Mouse (Mus musculus): Measurements from ENCODE around the gene Exoc3. TPM values are rescaled to one million over a fixed set of nuclear protein-coding genes. Genes with fewer than 3 reads are reported as not detected.

Gene Exoc3
- polyA plus RNA-seq (2015; fragmentation: Nextera tagmentation; extraction: Ambion mirVana): 58.8 and 66.4 TPM in 2 replicates

DNA sequence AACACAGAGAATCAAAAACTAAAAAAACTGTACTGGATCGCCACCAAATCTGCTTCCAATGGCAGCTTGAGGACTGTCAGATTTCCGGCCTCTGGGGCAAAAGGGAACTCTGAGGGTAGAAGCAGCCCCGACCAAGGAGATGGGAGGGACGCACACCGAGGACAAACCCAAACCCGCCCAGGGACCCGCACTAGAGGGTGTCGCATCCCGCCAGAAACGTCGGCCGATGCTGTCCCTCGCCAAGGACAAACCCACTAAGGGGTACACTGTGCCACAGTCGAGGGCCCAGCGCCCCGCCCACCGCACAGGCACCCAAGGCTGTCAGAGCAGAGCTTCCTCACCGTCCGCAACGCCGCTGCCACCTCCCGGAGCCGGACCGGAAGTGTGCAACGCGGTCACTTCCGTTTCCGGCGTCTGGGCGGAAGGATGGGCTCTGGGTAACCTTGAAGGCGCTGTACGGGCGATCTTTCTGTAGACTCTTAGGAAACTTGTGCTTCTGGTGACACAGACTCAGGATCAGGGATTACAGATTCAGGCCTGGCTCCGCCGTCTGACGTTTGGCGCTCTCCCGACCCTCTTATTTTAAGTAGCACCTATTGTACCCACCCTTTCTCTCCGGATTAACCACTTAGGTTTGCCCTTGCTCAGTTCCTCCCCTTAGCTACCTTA lies at the start of gene Exoc3:
Gene Exoc3, minus strand, starts transcription at position 416 of the 669 bp plus-strand sequence.
- peak; percentile 99 for ATAC-seq
- Histone ChIP-seq H3K4me2 (ENCODE audit: low read depth, low read length) (peak within 1 kb of the TSS; percentile 80), H3K4me1 (ENCODE audit: control insufficient read depth, insufficient read depth, low read length) (peaks cover 16% of the 10 kb centered on the region; the same call in 1 of the 2 replicates), H3K27me3 (replicated peaks; ENCODE audit: control insufficient read depth, insufficient read depth, low read length) (no peaks in the 10 kb centered on the region), H3K27ac (ENCODE audit: low read length) (peak within 1 kb of the TSS; percentile 90), H3K36me3 (ENCODE audit: control insufficient read depth, insufficient read depth, low read length) (peaks cover 3% of the 10 kb centered on the region; the same call in 1 of the 2 replicates), H3K9me3 (ENCODE audit: control insufficient read depth, low read length) (no peaks in the 10 kb centered on the region), H3K9ac (ENCODE audit: low read depth, low read length) (peak within 1 kb of the TSS; percentile 81), H3K4me3 (ENCODE audit: low read length) (peak within 1 kb of the TSS; percentile 70)
- under 1% methylated on average over 39 of the region's 39 CpGs for WGBS

DNA sequence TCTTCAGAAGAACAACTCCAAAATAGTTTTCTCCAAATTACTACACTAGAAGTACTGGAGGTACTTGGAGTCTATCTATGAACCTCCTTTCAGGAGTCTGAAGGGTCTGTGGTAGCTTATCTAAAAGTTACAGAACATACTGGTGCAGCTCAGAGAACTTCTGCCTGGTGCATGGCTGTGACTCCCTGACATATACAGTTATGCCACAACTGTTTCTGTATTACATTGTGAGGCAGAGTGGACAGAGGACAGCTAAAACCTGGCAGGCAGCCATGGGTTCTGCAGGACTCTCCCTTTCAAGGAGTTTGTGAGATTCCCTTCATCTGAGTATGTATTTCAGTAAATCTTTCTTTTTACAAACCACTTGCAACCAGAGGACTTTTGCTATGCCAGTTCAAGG lies 38.0 kb upstream of the Exoc3 start:
- Histone ChIP-seq H3K27ac (ENCODE audit: low read length) (no peak overlapping the region), H3K4me2 (ENCODE audit: low read depth, low read length) (no peak overlapping the region), H3K36me3 (ENCODE audit: control insufficient read depth, insufficient read depth, low read length) (no peaks in the 10 kb centered on the region), H3K4me3 (ENCODE audit: low read length) (no peak overlapping the region), H3K9ac (ENCODE audit: low read depth, low read length) (no peak overlapping the region), H3K4me1 (ENCODE audit: control insufficient read depth, insufficient read depth, low read length) (peaks cover 7% of the 10 kb centered on the region; the same call in 1 of the 2 replicates), H3K27me3 (replicated peaks; ENCODE audit: control insufficient read depth, insufficient read depth, low read length) (no peaks in the 10 kb centered on the region), H3K9me3 (ENCODE audit: control insufficient read depth, low read length) (no peaks in the 10 kb centered on the region)
- ATAC-seq: no peak

DNA sequence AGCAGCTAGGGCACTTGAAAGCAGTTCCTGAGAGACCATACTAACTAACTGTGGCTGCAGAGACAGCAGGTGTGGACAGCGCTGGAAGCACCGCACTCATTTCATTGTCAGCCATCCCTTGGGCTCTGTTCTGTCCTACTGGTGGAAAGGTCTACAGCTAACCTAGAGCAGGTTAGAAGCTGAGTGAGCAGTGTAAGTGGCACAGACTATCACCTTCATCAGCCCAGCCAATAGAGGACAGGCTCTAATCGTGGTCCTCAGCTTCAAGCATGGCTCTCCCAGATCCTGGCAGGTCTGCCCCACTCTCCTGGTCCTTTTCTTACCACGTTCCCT lies 37.3 kb upstream of the Exoc3 start:
- H3K4me1 ChIP-seq (ENCODE audit: control insufficient read depth, insufficient read depth, low read length): peaks cover 7% of the 10 kb centered on the region; the same call in 1 of the 2 replicates
- peak overlapping the region; percentile 22; the same call in 1 of the 2 replicates for H3K4me2 ChIP-seq (ENCODE audit: low read depth, low read length)
- no peaks in the 10 kb centered on the region for H3K27me3 ChIP-seq (replicated peaks; ENCODE audit: control insufficient read depth, insufficient read depth, low read length)
- H3K36me3 ChIP-seq (ENCODE audit: control insufficient read depth, insufficient read depth, low read length): no peaks in the 10 kb centered on the region
- no peak overlapping the region for H3K27ac ChIP-seq (ENCODE audit: low read length)
- no peaks in the 10 kb centered on the region for H3K9me3 ChIP-seq (ENCODE audit: control insufficient read depth, low read length)
- WGBS: 70% methylated on average over 4 of the region's 4 CpGs
- no peak overlapping the region for H3K9ac ChIP-seq (ENCODE audit: low read depth, low read length)
- H3K4me3 ChIP-seq (ENCODE audit: low read length): no peak overlapping the region
- ATAC-seq: no peak

DNA sequence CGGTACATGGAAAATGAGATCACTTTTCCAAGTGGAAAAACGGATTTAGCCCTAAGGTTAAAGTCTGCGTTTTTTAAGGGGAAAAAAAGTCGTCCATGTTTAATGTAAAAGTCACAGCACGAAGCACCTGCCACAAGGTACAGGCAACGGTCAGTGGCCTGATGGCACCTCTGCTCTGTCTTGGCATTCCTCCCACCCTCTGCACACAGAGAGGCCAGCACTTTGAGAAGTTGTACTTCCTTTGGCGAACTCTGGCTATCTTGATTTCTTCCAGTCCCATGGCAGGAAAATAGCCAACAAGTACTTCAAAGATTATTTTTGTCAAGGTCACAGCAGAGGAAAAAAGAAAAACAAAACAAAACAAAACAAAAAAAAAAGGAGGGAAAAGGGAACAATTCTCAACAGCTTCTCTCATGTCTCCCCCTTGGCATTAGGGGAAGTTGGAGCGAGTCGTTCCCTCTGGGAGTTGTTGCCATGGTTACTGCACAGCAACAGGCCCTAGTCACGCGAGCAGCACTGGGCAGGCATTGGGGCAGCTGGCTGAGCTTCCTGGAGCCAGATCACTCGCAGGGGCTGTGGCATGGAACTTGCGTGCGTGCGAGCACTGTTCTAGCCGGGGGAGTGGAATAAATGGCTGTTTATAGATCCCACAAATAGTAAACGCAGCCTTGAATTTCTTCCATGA lies 36.8 kb upstream of the Exoc3 start:
- Histone ChIP-seq H3K27me3 (replicated peaks; ENCODE audit: control insufficient read depth, insufficient read depth, low read length) (no peaks in the 10 kb centered on the region), H3K4me1 (ENCODE audit: control insufficient read depth, insufficient read depth, low read length) (peaks cover 7% of the 10 kb centered on the region; the same call in 1 of the 2 replicates), H3K4me3 (ENCODE audit: low read length) (0 out of 2 replicates have a peak overlapping the region, but pooled peaks have one; percentile 2), H3K9me3 (ENCODE audit: control insufficient read depth, low read length) (no peaks in the 10 kb centered on the region), H3K9ac (ENCODE audit: low read depth, low read length) (no peak overlapping the region), H3K27ac (ENCODE audit: low read length) (no peak overlapping the region), H3K4me2 (ENCODE audit: low read depth, low read length) (peak overlapping the region; percentile 22; the same call in 1 of the 2 replicates), H3K36me3 (ENCODE audit: control insufficient read depth, insufficient read depth, low read length) (no peaks in the 10 kb centered on the region)
- 31% methylated on average over 17 of the region's 17 CpGs for WGBS
- ATAC-seq: peak; percentile 91

DNA sequence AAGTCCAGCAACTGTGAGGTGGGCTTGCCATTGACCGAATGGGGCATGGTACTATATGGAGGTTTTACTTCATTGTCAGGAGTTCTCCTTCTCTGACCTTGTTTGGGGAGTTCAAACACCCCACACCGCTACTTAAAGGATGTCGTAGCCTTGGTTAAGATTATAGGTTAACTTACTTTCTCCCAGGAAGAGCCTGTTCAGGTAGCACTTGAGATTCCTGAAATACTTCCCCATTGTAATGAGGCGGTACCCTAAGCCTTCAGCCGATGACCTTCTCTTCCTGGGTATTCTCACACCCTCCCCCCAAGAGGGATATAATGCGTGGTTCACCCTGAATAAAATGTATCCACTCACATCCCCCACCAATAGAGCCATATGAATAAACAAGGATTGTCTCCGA lies 29.0 kb upstream of the Exoc3 start:
- no peak overlapping the region for H3K9ac ChIP-seq (ENCODE audit: low read depth, low read length)
- H3K36me3 ChIP-seq (ENCODE audit: control insufficient read depth, insufficient read depth, low read length): no peaks in the 10 kb centered on the region
- H3K4me3 ChIP-seq (ENCODE audit: low read length): no peak overlapping the region
- no peak overlapping the region for H3K4me2 ChIP-seq (ENCODE audit: low read depth, low read length)
- 58% methylated on average over 7 of the region's 7 CpGs for WGBS
- no peak for ATAC-seq
- no peaks in the 10 kb centered on the region for H3K4me1 ChIP-seq (ENCODE audit: control insufficient read depth, insufficient read depth, low read length)
- no peak overlapping the region for H3K27ac ChIP-seq (ENCODE audit: low read length)
- H3K27me3 ChIP-seq (replicated peaks; ENCODE audit: control insufficient read depth, insufficient read depth, low read length): no peaks in the 10 kb centered on the region
- no peaks in the 10 kb centered on the region for H3K9me3 ChIP-seq (ENCODE audit: control insufficient read depth, low read length)

DNA sequence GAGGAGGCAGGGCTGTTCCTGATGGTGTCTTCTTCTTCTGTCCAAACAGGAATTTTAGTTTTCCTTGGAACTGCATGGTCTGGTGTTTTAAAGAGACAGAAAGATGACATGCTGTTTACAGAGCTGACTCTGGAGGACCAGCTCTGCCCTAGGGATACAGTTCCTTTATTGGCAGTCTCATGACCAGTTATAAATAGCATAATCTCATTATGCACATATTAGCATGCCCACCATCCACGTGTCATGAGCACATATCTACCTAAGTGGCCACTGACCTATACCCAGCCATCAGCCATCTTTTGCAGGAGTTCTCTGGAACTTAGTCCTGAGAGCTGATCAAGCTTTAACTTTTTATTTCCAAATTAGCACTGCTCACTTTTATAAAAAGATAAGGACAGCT lies 12.1 kb upstream of the Exoc3 start:
- ATAC-seq: no peak
- no peak overlapping the region for H3K4me3 ChIP-seq (ENCODE audit: low read length)
- H3K4me1 ChIP-seq (ENCODE audit: control insufficient read depth, insufficient read depth, low read length): no peaks in the 10 kb centered on the region
- no peaks in the 10 kb centered on the region for H3K9me3 ChIP-seq (ENCODE audit: control insufficient read depth, low read length)
- H3K36me3 ChIP-seq (ENCODE audit: control insufficient read depth, insufficient read depth, low read length): no peaks in the 10 kb centered on the region
- H3K9ac ChIP-seq (ENCODE audit: low read depth, low read length): no peak overlapping the region
- WGBS: 40% methylated on average over 1 of the region's 1 CpGs
- H3K4me2 ChIP-seq (ENCODE audit: low read depth, low read length): no peak overlapping the region
- H3K27ac ChIP-seq (ENCODE audit: low read length): no peak overlapping the region
- H3K27me3 ChIP-seq (replicated peaks; ENCODE audit: control insufficient read depth, insufficient read depth, low read length): no peaks in the 10 kb centered on the region

DNA sequence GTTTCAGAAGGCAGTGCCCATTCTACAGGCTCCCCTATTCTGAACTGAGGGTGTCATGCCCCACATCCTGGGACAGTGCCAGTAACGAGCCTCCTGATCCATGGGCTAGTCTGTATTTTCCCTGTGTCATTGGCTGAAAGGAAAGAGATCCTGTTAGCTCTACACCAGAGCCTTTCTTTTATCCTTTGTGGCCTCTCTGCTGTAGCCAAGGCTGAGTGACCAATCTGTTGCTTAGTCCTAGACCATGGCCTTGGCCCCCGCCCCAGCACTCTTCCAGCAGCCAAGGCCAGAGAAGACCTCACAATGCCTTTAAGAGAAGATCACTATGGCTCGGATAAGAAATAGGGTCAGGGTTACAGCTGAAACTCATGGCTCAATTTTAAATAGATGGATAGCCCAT lies 9.9 kb upstream of the Exoc3 start:
- no peaks in the 10 kb centered on the region for H3K27me3 ChIP-seq (replicated peaks; ENCODE audit: control insufficient read depth, insufficient read depth, low read length)
- no peak overlapping the region for H3K9ac ChIP-seq (ENCODE audit: low read depth, low read length)
- H3K36me3 ChIP-seq (ENCODE audit: control insufficient read depth, insufficient read depth, low read length): no peaks in the 10 kb centered on the region
- no peak for ATAC-seq
- H3K4me1 ChIP-seq (ENCODE audit: control insufficient read depth, insufficient read depth, low read length): no peaks in the 10 kb centered on the region
- no peaks in the 10 kb centered on the region for H3K9me3 ChIP-seq (ENCODE audit: control insufficient read depth, low read length)
- H3K27ac ChIP-seq (ENCODE audit: low read length): no peak overlapping the region
- H3K4me2 ChIP-seq (ENCODE audit: low read depth, low read length): no peak overlapping the region
- H3K4me3 ChIP-seq (ENCODE audit: low read length): no peak overlapping the region
- WGBS: 75% methylated on average over 3 of the region's 3 CpGs

DNA sequence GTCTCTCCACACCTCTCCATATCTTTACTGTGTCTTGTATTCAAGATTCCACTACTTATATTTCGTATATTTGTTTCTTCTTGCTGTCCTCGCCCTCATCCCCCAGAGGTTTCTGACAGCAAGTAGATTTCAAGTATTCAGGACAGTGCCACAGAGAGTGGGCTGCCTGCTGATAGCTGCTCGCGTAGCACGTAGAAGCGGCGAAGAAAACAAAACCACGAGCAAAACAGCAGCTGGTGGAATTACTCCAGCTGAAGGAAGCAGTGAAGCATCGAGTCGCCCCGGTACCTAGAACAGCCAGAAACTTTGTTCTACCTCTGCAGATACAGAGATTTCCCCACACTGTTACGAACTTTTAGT lies 434 bp upstream of the Exoc3 start:
- Histone ChIP-seq H3K36me3 (ENCODE audit: control insufficient read depth, insufficient read depth, low read length) (peaks cover 3% of the 10 kb centered on the region; the same call in 1 of the 2 replicates), H3K9ac (ENCODE audit: low read depth, low read length) (peak overlapping the region; percentile 81), H3K4me3 (ENCODE audit: low read length) (peak overlapping the region; percentile 70), H3K27me3 (replicated peaks; ENCODE audit: control insufficient read depth, insufficient read depth, low read length) (no peaks in the 10 kb centered on the region), H3K27ac (ENCODE audit: low read length) (peak overlapping the region; percentile 90), H3K9me3 (ENCODE audit: control insufficient read depth, low read length) (no peaks in the 10 kb centered on the region), H3K4me1 (ENCODE audit: control insufficient read depth, insufficient read depth, low read length) (peaks cover 16% of the 10 kb centered on the region; the same call in 1 of the 2 replicates), H3K4me2 (ENCODE audit: low read depth, low read length) (peak overlapping the region; percentile 80)
- ATAC-seq: peak; percentile 54
- WGBS: 21% methylated on average over 12 of the region's 12 CpGs

DNA sequence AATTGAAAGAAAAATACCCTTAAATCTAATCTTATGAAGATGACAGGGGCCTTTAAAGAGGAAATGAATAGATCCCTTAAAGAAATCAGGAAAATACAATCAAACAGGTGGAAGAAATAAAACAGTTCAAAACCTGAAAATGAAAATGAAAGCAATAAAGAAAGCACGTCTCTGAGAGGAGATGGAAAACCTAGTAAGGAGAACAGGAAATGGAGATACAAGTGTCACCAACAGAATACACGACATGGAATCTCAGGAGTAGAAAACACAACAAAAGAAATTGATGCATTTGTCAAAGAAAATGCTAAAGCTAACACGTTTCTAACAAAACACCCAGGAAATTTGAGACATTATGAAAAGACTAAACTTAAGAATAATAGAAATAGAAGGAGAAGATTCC lies 12.1 kb downstream of the Exoc3 start:
- Histone ChIP-seq H3K4me2 (ENCODE audit: low read depth, low read length) (no peak overlapping the region), H3K27me3 (replicated peaks; ENCODE audit: control insufficient read depth, insufficient read depth, low read length) (no peaks in the 10 kb centered on the region)

More for the DNA sequence above, 12.1 kb downstream of the Exoc3 start:
- Histone ChIP-seq H3K27ac (ENCODE audit: low read length) (no peak overlapping the region), H3K36me3 (ENCODE audit: control insufficient read depth, insufficient read depth, low read length) (peaks cover 9% of the 10 kb centered on the region), H3K4me1 (ENCODE audit: control insufficient read depth, insufficient read depth, low read length) (no peaks in the 10 kb centered on the region), H3K4me3 (ENCODE audit: low read length) (no peak overlapping the region), H3K9me3 (ENCODE audit: control insufficient read depth, low read length) (no peaks in the 10 kb centered on the region), H3K9ac (ENCODE audit: low read depth, low read length) (no peak overlapping the region)
- ATAC-seq: no peak
- 80% methylated on average over 3 of the region's 3 CpGs for WGBS

Measured in intestine, embryonic 16.5 days (tissue).